Mouse (Mus musculus) cerebellum, adult 9-11 months (tissue): ENCODE measurements around the gene Krtap19-5.

Experiments
- DNase-seq: peaks from one replicate; pipeline ENCODE4 v3.0.0; 2022

The Krtap19-5 gene

GRCm38 (mm10) chr16:88896357-88896756 lies at the start of gene Krtap19-5:
Gene Krtap19-5 (minus strand): TSS chr16:88896457.
- DNase-seq = no peak

- no peak for DNase-seq
Observed at GRCm38 (mm10) chr16:88941106-88941505, 44.8 kb upstream of the Krtap19-5 start.

GRCm38 (mm10) chr16:88938252-88938651 lies 42.0 kb upstream of the Krtap19-5 start:
- DNase-seq = no peak

- DNase-seq = no peak
Observed at GRCm38 (mm10) chr16:88932165-88932564, 35.9 kb upstream of the Krtap19-5 start, which contains the start of gene Krtap19-9b. Gene Krtap19-9b (minus strand): TSS chr16:88932265.

GRCm38 (mm10) chr16:88886870-88887269 lies 9.4 kb downstream of the Krtap19-5 start:
- no peak for DNase-seq

GRCm38 (mm10) chr16:88884989-88885388 lies 11.3 kb downstream of the Krtap19-5 start, which contains the start of gene Krtap19-4:
Gene Krtap19-4 (minus strand): TSS chr16:88885089.
- DNase-seq = no peak

- DNase-seq = no peak
Observed at GRCm38 (mm10) chr16:88877938-88878337, 18.3 kb downstream of the Krtap19-5 start, which contains the start of gene Krtap19-3. Gene Krtap19-3 (minus strand): TSS chr16:88878038.

- DNase-seq = no peak
Observed at GRCm38 (mm10) chr16:88874169-88874568, 22.1 kb downstream of the Krtap19-5 start, which contains the start of gene Krtap19-2. Gene Krtap19-2 (minus strand): TSS chr16:88874269.

GRCm38 (mm10) chr16:88869311-88869710 lies 26.9 kb downstream of the Krtap19-5 start, which contains the start of gene Krtap19-1:
Gene Krtap19-1 (minus strand): TSS chr16:88869411.
- no peak for DNase-seq

- DNase-seq = no peak
Observed at GRCm38 (mm10) chr16:88864887-88865407, 31.3 kb downstream of the Krtap19-5 start.

GRCm38 (mm10) chr16:88851450-88851849 lies 44.8 kb downstream of the Krtap19-5 start:
- no peak for DNase-seq

GRCm38 (mm10) chr16:88848558-88848957 lies 47.7 kb downstream of the Krtap19-5 start:
- no peak for DNase-seq

GRCm38 (mm10) chr16:88847363-88847762 lies 48.9 kb downstream of the Krtap19-5 start:
- no peak for DNase-seq
